Mouse (Mus musculus): ENCODE results near the gene Gm13769.
"Not testable (repeated sequence)": the region's sequence is repeated elsewhere in the genome, so short reads cannot be mapped to it uniquely, and the experiment has no call there.

Gm13769 gene

DNA sequence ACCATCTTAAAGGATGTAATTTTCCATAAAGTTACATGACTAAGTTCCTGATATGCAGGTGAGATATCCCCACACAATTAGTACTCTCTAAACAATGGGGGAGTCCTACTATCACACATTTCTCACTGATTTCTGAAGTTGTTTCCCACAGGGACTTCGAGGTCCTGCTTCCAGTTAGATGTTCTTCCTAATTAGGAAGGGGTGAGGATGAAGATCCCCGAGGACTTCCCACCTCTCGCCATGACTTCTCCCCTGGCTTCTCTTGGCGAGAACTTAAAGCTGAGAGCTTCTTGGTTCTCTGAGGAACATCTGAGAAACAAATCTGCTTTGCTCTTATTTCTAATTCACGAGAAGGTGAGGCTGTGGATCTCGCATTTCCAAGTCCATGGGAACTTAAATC is at the start of gene Gm13769:
Gm13769 (plus strand) TSS at position 301 of the 400 bp plus-strand sequence.
- not testable (repeated sequence) for DNase-seq (ENCODE audit: low read depth, low spot score)

DNA sequence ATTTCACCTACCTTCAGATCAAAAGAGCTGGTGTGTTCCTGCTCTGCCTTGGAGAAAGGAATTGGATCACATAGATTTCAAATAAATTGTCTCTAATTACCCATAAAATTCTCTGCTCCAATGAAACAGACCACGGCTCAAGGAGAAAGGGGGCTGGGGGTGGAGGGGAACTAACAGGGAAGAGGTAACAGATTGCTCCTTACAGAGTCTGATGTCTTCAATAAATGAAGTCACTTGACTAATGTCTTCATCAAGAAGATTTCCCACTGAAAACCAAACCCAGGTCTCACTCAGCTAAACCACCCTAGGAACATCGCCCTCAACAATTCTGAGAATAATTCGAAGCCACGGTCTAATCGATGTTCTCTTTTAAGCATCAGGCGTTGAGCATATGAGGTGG is 29.3 kb upstream of the Gm13769 start, which contains the start of gene Olfr1272:
Olfr1272 (minus strand) TSS at position 101 of the 400 bp plus-strand sequence.
- DNase-seq (ENCODE audit: low read depth, low spot score), result no peak

DNA sequence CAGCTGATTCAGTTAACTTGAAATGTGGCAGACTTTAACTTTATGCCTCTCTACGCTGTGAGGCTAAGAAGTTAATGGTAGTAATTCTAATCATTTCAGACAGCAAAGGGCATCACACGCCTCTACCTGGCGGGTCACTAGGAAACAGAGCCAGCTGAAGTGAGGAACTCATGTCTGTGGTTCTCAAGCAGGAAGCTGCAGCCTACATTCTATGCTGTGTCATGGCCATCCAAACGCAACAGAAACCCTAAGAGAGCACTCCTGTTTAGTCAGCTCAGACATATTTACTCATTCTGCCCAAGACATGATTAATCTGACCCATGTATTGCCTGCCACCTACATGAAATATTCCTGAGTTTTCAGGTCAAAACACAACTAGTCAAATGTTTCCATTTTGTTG is 24.7 kb downstream of the Gm13769 start:
- not testable (repeated sequence) for DNase-seq (ENCODE audit: low read depth, low spot score)

DNA sequence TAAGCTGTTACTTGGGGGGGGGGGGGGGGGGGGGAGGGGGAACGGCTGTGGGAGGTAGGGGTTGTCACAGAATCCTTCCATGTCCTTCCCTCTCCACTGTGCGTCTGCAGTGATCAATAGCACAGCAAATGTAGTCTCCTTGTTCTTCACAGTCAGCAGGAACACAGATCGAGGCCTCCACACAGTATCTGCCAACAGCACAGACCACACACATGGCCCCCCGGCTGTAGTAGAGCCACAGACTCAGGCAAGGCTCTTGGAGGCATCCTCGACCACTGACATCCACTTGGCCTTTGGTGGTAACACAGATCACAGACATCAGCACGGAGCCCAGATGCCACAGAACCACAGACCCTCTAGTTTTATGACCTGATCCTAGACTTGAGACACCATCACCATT is 29.0 kb downstream of the Gm13769 start:
- not testable (repeated sequence) for DNase-seq (ENCODE audit: low read depth, low spot score)

DNA sequence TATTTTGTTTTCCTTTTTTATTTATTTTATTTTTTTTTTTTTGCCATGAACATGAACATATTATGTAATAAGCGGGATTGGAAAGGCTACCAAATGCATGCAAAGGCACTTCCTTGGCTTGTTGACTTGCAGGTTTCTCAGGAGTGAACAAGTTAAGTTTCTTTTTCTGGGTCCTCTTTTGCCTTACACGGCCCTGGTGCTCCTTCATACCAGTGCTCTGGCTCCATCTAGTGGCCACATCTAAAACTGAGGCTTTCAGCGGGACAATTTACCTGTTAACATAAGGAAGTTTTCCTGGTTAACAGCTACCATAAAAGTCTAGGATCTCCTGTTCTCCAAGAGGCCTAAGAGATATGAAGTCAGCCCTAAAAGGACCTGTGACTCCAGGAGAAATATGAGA is 29.5 kb downstream of the Gm13769 start:
- DNase-seq (ENCODE audit: low read depth, low spot score), result not testable (repeated sequence)

DNA sequence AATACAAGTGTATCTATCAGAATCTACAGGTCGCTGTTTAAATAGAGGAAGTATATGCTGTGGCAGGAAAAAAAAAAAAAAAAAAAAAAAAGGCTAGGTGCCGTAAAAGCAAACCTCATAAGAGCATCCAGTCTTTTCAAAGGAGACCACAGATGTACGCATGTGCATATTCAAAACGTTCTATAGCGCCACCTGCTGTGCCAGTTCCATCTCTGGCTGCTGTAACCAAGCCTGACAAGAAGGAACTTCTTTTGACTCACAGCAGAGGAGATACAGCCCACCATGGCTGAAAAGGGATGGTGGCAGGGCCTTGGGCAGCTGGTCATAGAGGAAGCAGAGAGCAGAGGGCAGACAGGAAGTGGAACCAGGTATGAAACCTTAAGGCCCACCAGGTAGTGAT is 37.2 kb downstream of the Gm13769 start:
- DNase-seq (ENCODE audit: low read depth, low spot score), result not testable (repeated sequence)

DNA sequence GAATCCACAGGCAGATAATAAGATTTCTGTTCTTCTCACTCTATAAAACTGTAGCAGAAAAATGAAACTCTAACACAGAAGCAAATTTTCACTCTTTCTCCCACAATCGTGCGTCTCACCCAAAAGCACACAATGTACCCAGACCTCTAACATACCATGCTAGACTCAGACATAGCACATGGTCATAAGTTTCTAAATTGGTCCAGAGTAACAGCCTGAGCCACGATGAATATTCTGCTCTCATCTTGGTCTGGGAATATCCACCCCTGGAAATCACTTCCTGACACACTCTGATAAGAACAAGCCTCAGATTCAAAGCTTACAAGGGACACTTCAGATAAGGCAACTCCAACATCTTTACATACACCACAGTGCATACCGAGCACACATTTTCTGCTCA is 38.2 kb downstream of the Gm13769 start:
- DNase-seq (ENCODE audit: low read depth, low spot score), result not testable (repeated sequence)

Data from R1 (cell line).